Mouse (Mus musculus) thymus, adult 2 months (tissue): Measurements from ENCODE around the gene Lyst.

Experiments used
- CTCF ChIP-seq: fragments of 200-500 bp; IDR thresholded peaks from 2 replicates; pipeline ENCODE4 v1.5.1; 2012; ENCODE audit warnings: mild to moderate bottlenecking, control low read depth, low read length, moderate library complexity, borderline replicate concordance; ENCODE audit not compliant: control insufficient read depth, poor library complexity, insufficient read depth; ENCODE audit errors: extremely low read depth
- POLR2A ChIP-seq: fragments of 200-500 bp; IDR thresholded peaks from 2 replicates; pipeline ENCODE4 v1.6.1; 2012; ENCODE audit warnings: mild to moderate bottlenecking, low read length, control low read depth, moderate library complexity; ENCODE audit not compliant: control insufficient read depth, poor library complexity, insufficient read depth; ENCODE audit errors: extremely low read depth

DNA sequence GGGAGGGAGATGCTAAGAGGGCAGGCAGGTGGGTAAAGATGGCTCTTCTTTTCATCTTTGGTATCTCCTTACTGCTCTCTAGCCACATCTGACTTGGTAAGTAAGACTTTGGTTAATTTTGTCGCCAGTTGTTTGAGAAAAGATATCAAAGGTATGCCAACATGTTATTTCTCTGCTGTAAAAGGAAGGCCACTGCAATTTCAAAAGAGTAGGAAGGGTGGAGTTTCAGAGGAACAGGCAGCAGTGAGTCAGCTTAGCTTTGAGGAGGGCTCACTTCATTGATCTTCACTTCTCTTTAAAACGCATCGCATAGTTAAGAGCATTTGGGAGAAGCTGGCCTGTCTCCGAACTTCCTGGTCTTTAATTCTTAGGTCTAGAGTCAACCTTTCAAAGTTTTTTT, 8.2 kb upstream of the Lyst start:
- TF ChIP-seq CTCF (no peak), POLR2A (no peak)
